Mouse (Mus musculus) heart, adult 18-20 months (tissue): ENCODE results near the gene Gnaq. TPM values are rescaled to one million over a fixed set of nuclear protein-coding genes. Genes with fewer than 3 reads are reported as not detected.
"Not testable (repeated sequence)": the region's sequence is repeated elsewhere in the genome, so short reads cannot be mapped to it uniquely, and the experiment has no call there.

ENCODE experiments used
- DNase-seq, 2 experiments: peaks; one replicate each; pipeline ENCODE4 v3.0.0; 2021 to 2022; ENCODE audit warnings: mixed read lengths in 1 of 2
- total RNA-seq, 2 experiments: library from RNA; stranded (reverse); gene quantifications; 2 replicates each; pipeline ENCODE4 v1.2.3; 2021

The Gnaq gene
- total RNA-seq, 2 experiments from 2014 or later, result 22.3 to 23.9 TPM

GRCm38 (mm10) chr19:16147446-16147845, 14.8 kb downstream of the Gnaq start:
- no peak for DNase-seq

- DNase-seq, result no peak
Observed at GRCm38 (mm10) chr19:16149094-16149493, 16.5 kb downstream of the Gnaq start.

- DNase-seq, result no peak
Observed at GRCm38 (mm10) chr19:16150328-16150727, 17.7 kb downstream of the Gnaq start.

- no peak for DNase-seq
Observed at GRCm38 (mm10) chr19:16153851-16154250, 21.2 kb downstream of the Gnaq start.

GRCm38 (mm10) chr19:16154480-16154879, 21.8 kb downstream of the Gnaq start:
- DNase-seq, result no peak

GRCm38 (mm10) chr19:16157120-16157519, 24.5 kb downstream of the Gnaq start:
- no peak for DNase-seq

- DNase-seq, result peak; percentile 61 to 72
Observed at GRCm38 (mm10) chr19:16160759-16161158, 28.1 kb downstream of the Gnaq start.

GRCm38 (mm10) chr19:16161222-16161621, 28.6 kb downstream of the Gnaq start:
- no peak for DNase-seq

- DNase-seq, result not testable (repeated sequence)
Observed at GRCm38 (mm10) chr19:16164396-16164795, 31.8 kb downstream of the Gnaq start.

GRCm38 (mm10) chr19:16167185-16167584, 34.6 kb downstream of the Gnaq start:
- DNase-seq, result no peak

- peak; percentile 66 to 79 for DNase-seq
Observed at GRCm38 (mm10) chr19:16168192-16168591, 35.6 kb downstream of the Gnaq start.

- DNase-seq, result peak; percentile 61 to 76
Observed at GRCm38 (mm10) chr19:16168653-16169198, 36.1 kb downstream of the Gnaq start.

- no peak for DNase-seq
Observed at GRCm38 (mm10) chr19:16170724-16171123, 38.1 kb downstream of the Gnaq start.

- DNase-seq, result no peak
Observed at GRCm38 (mm10) chr19:16173721-16174120, 41.1 kb downstream of the Gnaq start.

- DNase-seq, result no peak
Observed at GRCm38 (mm10) chr19:16176426-16176825, 43.8 kb downstream of the Gnaq start.

- no peak for DNase-seq
Observed at GRCm38 (mm10) chr19:16177139-16177727, 44.6 kb downstream of the Gnaq start.

GRCm38 (mm10) chr19:16181258-16181657, 48.6 kb downstream of the Gnaq start:
- DNase-seq, result no peak

GRCm38 (mm10) chr19:16181852-16182475, 49.3 kb downstream of the Gnaq start:
- DNase-seq, result peak; percentile 37 to 39

- DNase-seq, result no peak
Observed at GRCm38 (mm10) chr19:16183592-16184365, 51.1 kb downstream of the Gnaq start.

- no peak for DNase-seq
Observed at GRCm38 (mm10) chr19:16186984-16187383, 54.4 kb downstream of the Gnaq start.

GRCm38 (mm10) chr19:16187952-16188351, 55.3 kb downstream of the Gnaq start:
- DNase-seq, result no peak

- DNase-seq, result no peak
Observed at GRCm38 (mm10) chr19:16189066-16189765, 56.6 kb downstream of the Gnaq start.
